Comparison of ENCODE assay signal across 10 mouse cellular contexts in genomic region chr8:96256294-96256693, GRCm38 (mm10).
DNase-seq lines count a peak whose midpoint lies in the region.
"Had no signal": no experiment of that assay in that cellular context is flagged by ENCODE, and none has a peak within 500 bp of the region (broad histone marks: within the 10 kb centered on the region; RNA-seq: fewer than 3 reads in every experiment).

No protein-coding gene starts in this region.

- DNase-seq in right cerebral cortex, adult 2 months (ENCODE audit: low spot score in 2 of 2) = peak; percentile 34 to 40
- DNase-seq in right cerebral cortex, postnatal 4 days = no peak
- peak; percentile 3 to 11 for DNase-seq in frontal cortex, postnatal 25 days (ENCODE audit: low spot score in 2 of 2)
- peak; percentile 22 to 25 for DNase-seq in left cerebral cortex, postnatal 36 days (ENCODE audit: low spot score in 2 of 2)
- no peak for DNase-seq in cerebellum, adult 11 months
- DNase-seq in spleen, postnatal 10 days (ENCODE audit: low spot score in 2 of 2) = no peak
- DNase-seq in thymus, adult 18-20 months = no peak
- DNase-seq: gastrocnemius, postnatal 14 days; liver, postnatal 0 days; thymus, postnatal 4 days had no signal

- intact Hi-C loops in left cerebral cortex, postnatal 36 days (cut with DNase I) = no loop called here

Comparison
In these comparisons a context has a peak if more than half of its experiments do, and no peak if none do; other contexts are left out.
1. DNase-seq: peak in right cerebral cortex, adult 2 months (2 of 2), frontal cortex, postnatal 25 days (2 of 2) and left cerebral cortex, postnatal 36 days (2 of 2); none in right cerebral cortex, postnatal 4 days (single experiment), cerebellum, adult 11 months (single experiment), spleen, postnatal 10 days (0 of 2) and thymus, adult 18-20 months (0 of 2).